Mouse (Mus musculus): Measurements from ENCODE around the gene Tmem212.

- TF ChIP-seq CTCF (IDR thresholded peaks at IDR 0.05; ENCODE audit: low read depth) (no peak), EP300 (optimal IDR thresholded peaks at IDR 0.05) (no peak)
Measured at GRCm38 (mm10) chr3:27861086-27861485, 35.1 kb downstream of the Tmem212 start.
